Mouse (Mus musculus): ENCODE measurements around the gene Lrrk2. TPM values are rescaled to one million over a fixed set of nuclear protein-coding genes. Genes with fewer than 3 reads are reported as not detected.

Gene Lrrk2
- polyA plus RNA-seq (2015; fragmentation: Nextera tagmentation; extraction: Ambion mirVana), result 3.9 and 4.3 TPM in 2 replicates

DNA sequence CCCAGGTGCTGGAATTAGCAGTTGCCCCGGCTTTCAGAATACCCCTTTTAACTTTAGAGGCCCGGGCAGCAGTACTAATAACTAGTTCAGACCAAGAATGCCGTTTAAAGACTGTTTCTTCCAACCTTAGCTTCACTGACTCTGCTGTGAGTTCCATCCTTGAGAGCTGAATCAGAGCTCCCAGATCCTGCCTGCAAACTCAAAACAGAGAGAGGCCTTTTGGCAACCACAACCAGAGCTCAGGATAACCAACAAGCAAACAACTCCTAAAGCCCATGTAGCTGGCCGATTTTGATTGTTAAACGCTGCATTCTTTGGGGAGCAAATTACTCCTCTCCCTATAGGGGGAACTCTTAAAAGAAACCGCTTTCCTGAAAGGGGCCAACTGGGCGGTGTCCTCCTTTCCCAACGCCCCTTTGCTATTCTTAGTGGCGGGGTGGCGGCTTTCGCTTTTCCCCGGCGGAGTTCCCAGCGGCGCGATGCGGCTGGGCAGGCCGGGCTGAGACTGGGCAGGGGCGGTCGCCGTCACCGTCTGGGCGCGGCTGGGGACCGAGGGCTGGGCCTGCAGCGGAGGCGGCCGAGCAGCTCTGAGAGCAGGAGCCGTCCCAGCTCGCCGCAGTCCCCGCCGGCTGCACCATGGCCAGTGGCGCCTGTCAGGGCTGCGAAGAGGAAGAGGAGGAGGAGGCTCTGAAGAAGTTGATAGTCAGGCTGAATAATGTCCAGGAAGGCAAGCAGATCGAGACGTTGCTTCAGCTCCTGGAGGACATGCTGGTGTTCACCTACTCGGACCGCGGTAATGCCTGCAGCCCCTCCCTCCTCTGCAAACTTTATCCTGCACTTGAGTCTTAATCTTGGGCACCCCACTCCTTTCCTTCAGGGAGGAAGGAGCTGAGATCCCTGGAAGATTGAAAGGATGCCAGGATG lies at the start of gene Lrrk2:
TSS of gene Lrrk2 (plus strand) at position 531 of the 924 bp plus-strand sequence.
- H3K9ac ChIP-seq (ENCODE audit: low read length), result peak within 1 kb of the TSS; percentile 84
- H3K27me3 ChIP-seq (ENCODE audit: control insufficient read depth, insufficient read depth, low read length), result no peaks in the 10 kb centered on the region
- 3% methylated on average over 40 of the region's 40 CpGs for WGBS
- peak within 1 kb of the TSS; percentile 87 for H3K4me2 ChIP-seq (ENCODE audit: low read depth, low read length)
- H3K9me3 ChIP-seq (replicated peaks; ENCODE audit: control insufficient read depth, low read length), result no peaks in the 10 kb centered on the region
- ATAC-seq (replicated peaks; ENCODE audit: extremely low read depth, insufficient read depth, low FRiP score), result peak; percentile 99
- peak within 1 kb of the TSS; percentile 73 for H3K4me3 ChIP-seq (ENCODE audit: low read length)
- H3K4me1 ChIP-seq (ENCODE audit: control insufficient read depth, insufficient read depth, low read length), result peaks cover 3% of the 10 kb centered on the region; the same call in 1 of the 2 replicates
- no peaks in the 10 kb centered on the region for H3K36me3 ChIP-seq (ENCODE audit: control insufficient read depth, insufficient read depth)
- peak within 1 kb of the TSS; percentile 92 for H3K27ac ChIP-seq (ENCODE audit: low read length)

DNA sequence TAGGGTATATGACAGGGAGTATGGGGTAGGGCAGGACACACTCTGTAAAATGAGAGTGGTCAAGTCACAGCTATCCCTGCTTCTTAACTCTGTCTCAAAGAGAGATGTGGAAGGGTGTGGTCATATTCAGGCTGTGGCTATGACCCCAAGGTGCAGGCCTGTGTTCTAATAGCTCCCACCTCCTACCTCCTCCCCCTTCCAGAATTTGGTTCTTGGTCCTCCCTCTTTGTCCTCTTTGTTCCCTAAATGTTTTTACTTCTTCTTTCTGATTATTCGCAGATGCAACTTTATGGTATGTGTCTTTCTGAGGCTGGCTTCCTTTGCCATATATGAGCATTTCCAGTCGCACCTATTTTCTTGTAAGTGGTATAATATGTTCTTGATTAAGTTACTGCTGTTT lies 48.5 kb upstream of the Lrrk2 start:
- Histone ChIP-seq H3K36me3 (ENCODE audit: control insufficient read depth, insufficient read depth) (no peaks in the 10 kb centered on the region), H3K9ac (ENCODE audit: low read length) (no peak overlapping the region), H3K4me3 (ENCODE audit: low read length) (no peak overlapping the region), H3K9me3 (replicated peaks; ENCODE audit: control insufficient read depth, low read length) (no peaks in the 10 kb centered on the region), H3K4me1 (ENCODE audit: control insufficient read depth, insufficient read depth, low read length) (no peaks in the 10 kb centered on the region), H3K4me2 (ENCODE audit: low read depth, low read length) (no peak overlapping the region), H3K27ac (ENCODE audit: low read length) (no peak overlapping the region), H3K27me3 (ENCODE audit: control insufficient read depth, insufficient read depth, low read length) (no peaks in the 10 kb centered on the region)
- WGBS, result 81% methylated on average over 2 of the region's 2 CpGs
- ATAC-seq (replicated peaks; ENCODE audit: extremely low read depth, insufficient read depth, low FRiP score), result no peak

DNA sequence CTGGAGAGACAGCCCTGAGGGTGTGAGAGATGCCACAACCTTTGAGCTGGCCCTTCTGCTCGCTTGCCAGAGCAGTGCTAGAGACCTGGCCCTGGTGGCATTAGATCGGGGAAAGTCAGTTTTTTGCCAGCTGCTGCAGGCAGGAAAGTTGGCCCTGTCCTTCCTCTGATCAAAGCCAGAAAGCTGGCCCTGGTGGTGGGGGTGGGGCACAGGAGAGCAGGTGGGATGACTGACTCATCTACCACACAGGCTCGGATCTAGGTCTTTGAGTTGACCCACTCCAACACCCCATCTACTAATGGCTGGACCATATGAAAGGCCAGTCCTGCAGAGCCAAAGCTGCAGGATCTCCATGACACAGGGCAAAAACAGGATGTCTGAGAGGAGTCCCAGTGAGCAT lies 43.8 kb upstream of the Lrrk2 start:
- WGBS, result 68% methylated on average over 3 of the region's 3 CpGs
- Histone ChIP-seq H3K9ac (ENCODE audit: low read length) (no peak overlapping the region), H3K36me3 (ENCODE audit: control insufficient read depth, insufficient read depth) (no peaks in the 10 kb centered on the region), H3K4me1 (ENCODE audit: control insufficient read depth, insufficient read depth, low read length) (no peaks in the 10 kb centered on the region), H3K27me3 (ENCODE audit: control insufficient read depth, insufficient read depth, low read length) (no peaks in the 10 kb centered on the region), H3K4me2 (ENCODE audit: low read depth, low read length) (no peak overlapping the region), H3K27ac (ENCODE audit: low read length) (no peak overlapping the region), H3K4me3 (ENCODE audit: low read length) (no peak overlapping the region), H3K9me3 (replicated peaks; ENCODE audit: control insufficient read depth, low read length) (no peaks in the 10 kb centered on the region)
- no peak for ATAC-seq (replicated peaks; ENCODE audit: extremely low read depth, insufficient read depth, low FRiP score)

DNA sequence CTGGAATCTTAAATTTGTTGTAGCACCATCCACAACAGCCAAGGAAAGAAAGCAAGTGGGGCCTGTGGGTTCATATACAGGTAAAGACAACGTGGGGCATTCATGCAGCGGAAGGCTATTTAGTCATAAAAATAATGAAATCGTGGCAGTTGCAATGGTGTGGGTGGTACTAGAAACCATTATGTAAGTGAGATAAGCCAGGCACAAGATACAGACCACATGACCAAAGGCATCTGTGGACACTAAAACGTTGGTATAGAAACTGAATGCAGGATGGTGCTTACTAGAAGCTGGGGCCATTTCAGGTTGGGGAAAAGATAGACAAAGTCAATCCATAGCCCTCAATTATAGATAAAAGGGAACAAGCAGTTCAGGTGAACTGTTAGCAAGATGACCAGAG lies 40.5 kb upstream of the Lrrk2 start:
- WGBS, result 70% methylated on average over 4 of the region's 4 CpGs
- ATAC-seq (replicated peaks; ENCODE audit: extremely low read depth, insufficient read depth, low FRiP score), result no peak
- Histone ChIP-seq H3K4me2 (ENCODE audit: low read depth, low read length) (no peak overlapping the region), H3K36me3 (ENCODE audit: control insufficient read depth, insufficient read depth) (no peaks in the 10 kb centered on the region), H3K4me3 (ENCODE audit: low read length) (no peak overlapping the region), H3K27ac (ENCODE audit: low read length) (no peak overlapping the region), H3K9ac (ENCODE audit: low read length) (no peak overlapping the region), H3K9me3 (replicated peaks; ENCODE audit: control insufficient read depth, low read length) (no peaks in the 10 kb centered on the region), H3K4me1 (ENCODE audit: control insufficient read depth, insufficient read depth, low read length) (no peaks in the 10 kb centered on the region), H3K27me3 (ENCODE audit: control insufficient read depth, insufficient read depth, low read length) (no peaks in the 10 kb centered on the region)

DNA sequence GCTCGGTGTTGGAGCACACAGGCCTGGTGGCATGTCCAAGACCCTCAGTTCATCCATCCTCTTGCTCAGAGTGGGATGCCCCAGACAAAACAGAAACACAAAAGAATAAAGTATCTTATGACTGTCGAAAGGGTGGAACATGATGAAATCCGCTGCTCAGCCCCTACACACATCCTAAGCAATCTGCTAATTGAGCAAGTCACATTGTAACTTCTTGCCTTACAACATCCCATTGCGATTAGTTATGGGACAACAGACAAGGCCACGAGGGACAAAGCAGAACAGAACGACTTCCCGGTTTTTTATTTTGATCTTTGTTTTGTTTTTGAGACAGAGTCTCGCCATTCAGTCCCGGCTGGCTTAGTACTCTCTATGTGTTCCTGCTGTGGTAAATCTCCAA lies 39.9 kb upstream of the Lrrk2 start:
- H3K9ac ChIP-seq (ENCODE audit: low read length), result no peak overlapping the region
- WGBS, result 81% methylated on average over 9 of the region's 9 CpGs
- no peak overlapping the region for H3K4me3 ChIP-seq (ENCODE audit: low read length)

DNA sequence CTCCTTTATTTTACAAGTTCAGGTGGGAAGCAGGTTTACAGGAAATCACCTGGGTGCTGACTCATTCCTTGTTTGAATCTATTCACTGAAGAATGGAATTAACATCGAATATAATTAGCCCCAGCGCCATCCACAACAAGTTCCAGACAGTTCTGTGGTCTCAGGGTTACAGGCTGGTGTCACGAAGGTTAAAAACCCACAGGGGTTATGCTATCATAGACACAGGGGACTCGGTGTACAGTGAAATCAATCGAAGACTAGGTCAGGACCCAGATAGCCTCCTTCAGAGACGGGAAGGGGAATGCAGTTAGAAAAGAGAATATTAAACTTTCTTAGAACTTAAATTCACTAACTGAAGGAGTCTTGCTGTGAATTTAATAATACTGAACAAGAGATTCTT lies 39.2 kb upstream of the Lrrk2 start:
- Histone ChIP-seq H3K27ac (ENCODE audit: low read length) (no peak overlapping the region), H3K9me3 (replicated peaks; ENCODE audit: control insufficient read depth, low read length) (no peaks in the 10 kb centered on the region), H3K36me3 (ENCODE audit: control insufficient read depth, insufficient read depth) (no peaks in the 10 kb centered on the region), H3K4me2 (ENCODE audit: low read depth, low read length) (no peak overlapping the region), H3K27me3 (ENCODE audit: control insufficient read depth, insufficient read depth, low read length) (no peaks in the 10 kb centered on the region), H3K9ac (ENCODE audit: low read length) (no peak overlapping the region), H3K4me1 (ENCODE audit: control insufficient read depth, insufficient read depth, low read length) (no peaks in the 10 kb centered on the region), H3K4me3 (ENCODE audit: low read length) (no peak overlapping the region)
- 67% methylated on average over 6 of the region's 6 CpGs for WGBS
- ATAC-seq (replicated peaks; ENCODE audit: extremely low read depth, insufficient read depth, low FRiP score), result no peak

More for the DNA sequence above, 39.9 kb upstream of the Lrrk2 start:
- Histone ChIP-seq H3K9me3 (replicated peaks; ENCODE audit: control insufficient read depth, low read length) (no peaks in the 10 kb centered on the region), H3K4me2 (ENCODE audit: low read depth, low read length) (no peak overlapping the region), H3K27ac (ENCODE audit: low read length) (no peak overlapping the region), H3K36me3 (ENCODE audit: control insufficient read depth, insufficient read depth) (no peaks in the 10 kb centered on the region), H3K4me1 (ENCODE audit: control insufficient read depth, insufficient read depth, low read length) (no peaks in the 10 kb centered on the region), H3K27me3 (ENCODE audit: control insufficient read depth, insufficient read depth, low read length) (no peaks in the 10 kb centered on the region)
- no peak for ATAC-seq (replicated peaks; ENCODE audit: extremely low read depth, insufficient read depth, low FRiP score)

DNA sequence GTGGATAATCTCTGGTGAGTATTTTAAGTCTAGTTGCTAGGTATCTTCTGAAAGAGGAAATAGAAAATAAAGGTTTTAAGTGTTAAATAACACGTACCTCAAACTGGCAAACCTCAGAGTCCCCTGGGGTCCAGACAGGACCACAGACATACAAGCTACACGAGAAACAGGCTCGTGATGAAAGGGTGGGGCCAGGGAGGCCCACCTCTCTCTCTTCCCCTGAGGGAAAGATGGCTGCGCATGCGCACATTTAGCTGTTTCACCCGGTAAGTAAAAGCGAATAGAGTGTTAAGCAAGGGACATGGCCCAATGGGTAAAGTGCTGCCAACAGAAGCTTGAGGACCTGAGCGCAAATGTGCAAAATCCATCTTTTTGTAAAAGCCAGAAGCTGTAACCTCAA lies 38.7 kb upstream of the Lrrk2 start:
- Histone ChIP-seq H3K27me3 (ENCODE audit: control insufficient read depth, insufficient read depth, low read length) (no peaks in the 10 kb centered on the region), H3K4me3 (ENCODE audit: low read length) (no peak overlapping the region), H3K9ac (ENCODE audit: low read length) (no peak overlapping the region), H3K36me3 (ENCODE audit: control insufficient read depth, insufficient read depth) (no peaks in the 10 kb centered on the region), H3K4me1 (ENCODE audit: control insufficient read depth, insufficient read depth, low read length) (no peaks in the 10 kb centered on the region), H3K27ac (ENCODE audit: low read length) (no peak overlapping the region), H3K9me3 (replicated peaks; ENCODE audit: control insufficient read depth, low read length) (no peaks in the 10 kb centered on the region), H3K4me2 (ENCODE audit: low read depth, low read length) (no peak overlapping the region)
- ATAC-seq (replicated peaks; ENCODE audit: extremely low read depth, insufficient read depth, low FRiP score), result no peak
- WGBS, result 73% methylated on average over 8 of the region's 8 CpGs

DNA sequence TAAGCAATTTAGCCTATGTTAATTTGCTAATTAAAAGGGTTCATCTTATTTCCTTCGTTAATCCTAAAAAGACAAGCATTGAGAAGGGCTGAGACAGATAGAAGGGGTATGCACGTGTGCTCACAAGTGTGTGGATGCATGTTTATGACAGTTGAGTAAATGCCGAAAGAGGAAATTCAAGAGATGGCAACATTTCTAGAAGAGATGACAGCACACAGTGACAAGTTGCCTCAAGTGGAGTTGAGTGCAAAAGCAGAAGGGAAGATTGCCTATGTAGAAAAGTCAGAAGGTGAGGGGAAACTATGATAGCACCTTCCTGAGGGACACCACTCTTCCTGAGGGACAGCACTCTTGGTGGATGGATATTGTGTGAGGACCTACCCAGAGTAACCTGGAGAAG lies 31.3 kb upstream of the Lrrk2 start:
- Histone ChIP-seq H3K27ac (ENCODE audit: low read length) (no peak overlapping the region), H3K27me3 (ENCODE audit: control insufficient read depth, insufficient read depth, low read length) (no peaks in the 10 kb centered on the region), H3K9me3 (replicated peaks; ENCODE audit: control insufficient read depth, low read length) (0 out of 2 replicates have a peak, but pooled peaks cover 2% of the 10 kb centered on the region), H3K4me1 (ENCODE audit: control insufficient read depth, insufficient read depth, low read length) (no peaks in the 10 kb centered on the region), H3K9ac (ENCODE audit: low read length) (no peak overlapping the region), H3K4me2 (ENCODE audit: low read depth, low read length) (no peak overlapping the region), H3K36me3 (ENCODE audit: control insufficient read depth, insufficient read depth) (no peaks in the 10 kb centered on the region), H3K4me3 (ENCODE audit: low read length) (no peak overlapping the region)
- WGBS, result 79% methylated on average over 3 of the region's 3 CpGs
- no peak for ATAC-seq (replicated peaks; ENCODE audit: extremely low read depth, insufficient read depth, low FRiP score)

DNA sequence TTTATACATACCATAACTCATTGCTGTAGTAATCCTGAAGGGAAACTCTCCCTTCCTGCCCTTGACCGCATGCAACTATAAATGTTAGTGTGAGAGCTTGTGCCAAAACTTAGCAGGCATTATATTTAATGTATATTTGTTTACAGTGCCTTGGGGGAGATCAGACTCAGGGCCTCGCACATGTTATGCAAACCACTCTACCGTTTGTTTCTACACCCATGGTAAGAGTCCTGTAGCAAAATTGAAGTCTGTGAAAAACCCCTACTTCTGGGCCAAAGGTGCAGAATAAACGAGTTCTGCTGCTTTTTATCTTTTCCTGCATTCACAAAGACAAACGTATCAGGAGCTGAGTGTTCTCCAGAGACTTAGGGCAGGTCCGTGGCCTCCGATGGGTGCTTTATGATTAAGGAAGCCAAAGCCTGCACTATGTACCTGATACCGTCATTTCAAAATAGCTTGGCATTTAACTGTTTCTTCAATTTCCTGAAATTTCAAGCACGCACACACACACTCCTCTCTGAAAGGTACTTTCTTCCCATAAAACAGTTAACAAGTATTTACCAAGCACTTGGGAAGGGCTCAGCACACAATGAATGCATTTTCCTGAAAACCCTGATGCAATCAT lies 30.2 kb upstream of the Lrrk2 start:
- no peak overlapping the region for H3K4me3 ChIP-seq (ENCODE audit: low read length)
- 0 out of 2 replicates have a peak, but pooled peaks cover 2% of the 10 kb centered on the region for H3K9me3 ChIP-seq (replicated peaks; ENCODE audit: control insufficient read depth, low read length)
- H3K27me3 ChIP-seq (ENCODE audit: control insufficient read depth, insufficient read depth, low read length), result no peaks in the 10 kb centered on the region
- H3K9ac ChIP-seq (ENCODE audit: low read length), result no peak overlapping the region
- H3K36me3 ChIP-seq (ENCODE audit: control insufficient read depth, insufficient read depth), result no peaks in the 10 kb centered on the region
- WGBS, result 61% methylated on average over 9 of the region's 9 CpGs
- ATAC-seq (replicated peaks; ENCODE audit: extremely low read depth, insufficient read depth, low FRiP score), result no peak
- H3K4me2 ChIP-seq (ENCODE audit: low read depth, low read length), result no peak overlapping the region
- H3K4me1 ChIP-seq (ENCODE audit: control insufficient read depth, insufficient read depth, low read length), result no peaks in the 10 kb centered on the region
- H3K27ac ChIP-seq (ENCODE audit: low read length), result no peak overlapping the region
